Mouse (Mus musculus) cerebellum, postnatal 14 days (tissue): ENCODE measurements at regions not wholly inside any gene's neighbourhood (a gene's known extent, or its start where the extent isn't known, plus 50 kb on each side); places are given as distances from the start of the nearest gene placed in this dataset.

Experiments used
- DNase-seq, 2 experiments: peaks; one replicate each; pipeline ENCODE4 v3.0.0; 2021; ENCODE audit warnings: mixed read lengths in 2 of 2

DNA sequence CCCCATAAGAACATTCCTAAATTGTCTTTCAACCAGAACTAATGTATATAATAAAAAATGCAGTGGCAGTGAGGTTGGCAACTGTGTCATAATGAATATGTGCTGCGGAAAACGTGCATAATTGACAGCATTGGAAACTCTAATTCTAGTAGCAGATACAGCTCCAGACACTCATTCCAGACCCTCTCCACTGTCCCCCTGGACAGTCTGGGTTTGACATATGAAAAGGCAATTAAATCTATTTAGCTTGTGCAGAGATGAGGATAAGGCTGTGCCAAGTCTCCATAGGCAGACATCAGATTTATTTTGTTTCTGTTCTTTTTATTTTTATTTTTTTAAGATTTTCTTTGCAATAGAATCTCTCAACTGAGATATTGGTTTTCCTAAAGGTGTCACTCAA, 392.3 kb downstream of the Lrriq3 start:
- no peak for DNase-seq

DNA sequence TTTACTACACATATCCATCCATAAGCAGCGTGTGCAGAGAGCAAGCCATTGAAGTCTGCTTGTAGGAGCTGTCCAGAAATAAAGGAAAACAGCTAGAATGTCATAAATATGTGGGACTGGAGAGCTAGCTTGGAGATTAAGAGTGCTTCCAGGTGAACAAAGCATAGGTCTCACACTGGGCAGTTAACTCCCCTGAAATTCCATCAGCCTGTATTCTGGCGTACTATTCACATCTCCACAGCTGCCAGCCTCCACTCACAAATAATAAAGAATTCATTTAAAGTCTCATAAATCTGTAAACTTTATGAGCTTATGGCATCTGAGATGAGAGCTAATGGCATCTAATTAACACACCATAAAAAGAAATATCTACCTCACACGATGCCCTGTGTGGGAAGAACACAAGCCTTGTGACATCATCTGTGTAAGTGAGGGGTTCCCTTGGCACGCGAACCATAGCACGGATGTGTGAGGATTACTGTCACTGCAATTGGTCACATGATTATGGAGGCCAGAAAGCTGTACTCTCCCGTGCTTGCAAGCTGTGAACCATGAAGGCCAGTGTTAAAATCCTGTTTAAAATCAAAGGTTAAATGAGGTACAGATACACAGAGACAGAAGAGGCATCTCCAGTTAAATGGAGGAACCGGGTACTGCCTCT, 394.8 kb downstream of the Lrriq3 start:
- DNase-seq = no peak

DNA sequence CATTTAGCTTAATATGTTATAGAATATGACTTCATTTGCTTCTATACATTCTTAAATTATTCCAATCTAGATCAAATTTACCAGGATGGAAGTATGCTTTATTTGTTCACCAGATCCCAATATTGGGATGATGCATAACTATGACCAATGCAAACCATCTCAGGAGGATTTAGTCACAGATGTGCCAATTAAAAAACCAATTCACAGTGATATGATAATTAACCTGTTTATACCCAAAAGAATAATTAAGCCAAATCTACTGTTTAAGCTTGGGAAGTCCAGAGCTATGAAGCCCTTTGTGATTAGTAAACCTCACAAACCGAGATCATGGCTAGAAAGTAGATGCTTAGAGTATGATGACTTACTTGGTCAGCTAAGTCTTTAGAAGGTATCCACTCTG, 397.4 kb downstream of the Lrriq3 start:
- no peak for DNase-seq

DNA sequence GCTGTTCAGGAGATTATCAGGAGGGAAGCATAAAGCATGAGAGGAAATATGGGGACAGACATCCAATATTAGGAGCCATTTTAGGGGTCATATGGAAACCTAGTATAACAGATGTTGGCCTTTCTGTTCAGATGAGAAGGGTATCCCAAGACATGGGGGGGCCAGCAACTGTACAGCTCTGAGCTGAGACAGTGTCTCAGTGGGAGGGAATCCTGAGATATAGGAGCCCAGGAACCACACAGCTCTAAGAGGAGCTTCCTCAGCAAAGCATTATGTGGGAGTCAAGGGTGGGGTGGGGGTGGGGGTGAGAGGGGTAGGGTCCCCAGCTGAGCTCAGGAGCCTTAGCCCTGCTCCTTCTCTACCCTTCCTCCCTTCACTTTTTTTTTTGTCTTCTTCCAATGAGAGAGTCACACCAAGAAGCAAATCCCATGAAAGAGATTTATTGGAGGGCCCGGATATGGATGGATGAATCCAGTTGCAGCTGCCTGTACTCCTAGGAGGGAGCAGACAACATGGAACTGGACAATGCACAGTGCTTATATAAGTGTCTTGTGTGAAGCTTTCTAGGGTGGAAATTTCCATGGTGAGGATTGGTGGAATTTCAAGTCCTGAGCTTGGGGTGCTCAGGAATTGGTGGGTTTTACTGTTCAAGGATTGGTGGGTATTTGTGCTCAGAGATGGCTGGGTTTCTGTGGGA, 417.1 kb downstream of the Lrriq3 start:
- no peak for DNase-seq

DNA sequence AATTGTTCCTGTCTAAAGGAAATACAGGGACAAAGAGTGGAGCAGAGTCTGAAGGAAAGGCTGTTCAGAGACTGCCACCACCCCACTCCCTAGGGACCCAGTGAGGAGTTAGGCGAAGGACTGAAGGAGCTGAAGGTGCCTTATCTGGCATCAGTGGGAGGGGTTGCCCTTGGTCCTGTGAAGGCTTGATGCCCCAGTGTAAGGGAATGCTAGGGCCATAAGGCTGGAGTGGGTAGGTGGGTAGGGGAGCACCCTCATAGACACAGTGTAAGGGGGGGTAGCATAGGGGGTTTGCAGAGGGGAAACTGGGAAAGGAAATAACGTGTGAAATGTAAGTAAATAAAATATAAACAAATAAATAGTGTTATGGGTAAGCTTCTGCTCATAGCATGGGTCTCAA, 420.7 kb downstream of the Lrriq3 start:
- DNase-seq = no peak

DNA sequence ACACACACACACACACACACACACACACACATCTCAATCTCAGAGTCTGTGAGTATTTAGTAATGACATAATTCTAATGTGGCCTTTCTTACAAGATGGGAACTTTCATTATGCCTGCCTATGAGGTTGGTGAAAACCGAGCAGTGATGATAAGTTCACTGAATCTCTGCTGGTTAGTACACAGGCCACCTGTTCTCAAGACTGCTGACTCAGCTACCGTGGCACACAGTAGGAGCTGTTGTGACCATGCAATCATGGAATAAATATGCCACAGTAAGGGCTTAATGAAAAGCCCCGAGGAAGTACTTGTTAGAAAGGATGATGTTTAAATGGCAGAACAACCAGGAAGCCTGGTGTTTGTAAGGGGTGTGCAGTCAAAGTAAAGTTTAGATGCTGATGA, 436.1 kb downstream of the Lrriq3 start:
- no peak for DNase-seq

DNA sequence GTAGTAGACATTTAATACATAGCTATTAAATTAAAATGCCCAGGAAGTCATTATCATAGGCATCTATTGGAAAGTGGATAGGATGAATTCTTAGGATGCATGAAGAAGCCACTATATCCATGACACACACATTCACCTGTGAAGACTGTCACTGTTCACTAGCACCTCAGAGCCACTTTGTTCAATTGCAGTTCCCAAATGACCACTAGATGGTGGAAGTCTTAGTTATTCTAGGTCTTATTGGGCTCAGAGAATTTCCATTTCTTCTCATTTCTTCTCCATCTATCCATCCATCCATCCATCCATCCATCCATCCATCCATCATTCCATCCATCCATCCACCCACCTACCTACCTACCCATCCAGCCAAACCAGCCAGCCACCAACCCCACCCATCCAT, 437.6 kb downstream of the Lrriq3 start:
- peak; percentile 3 to 5 for DNase-seq

DNA sequence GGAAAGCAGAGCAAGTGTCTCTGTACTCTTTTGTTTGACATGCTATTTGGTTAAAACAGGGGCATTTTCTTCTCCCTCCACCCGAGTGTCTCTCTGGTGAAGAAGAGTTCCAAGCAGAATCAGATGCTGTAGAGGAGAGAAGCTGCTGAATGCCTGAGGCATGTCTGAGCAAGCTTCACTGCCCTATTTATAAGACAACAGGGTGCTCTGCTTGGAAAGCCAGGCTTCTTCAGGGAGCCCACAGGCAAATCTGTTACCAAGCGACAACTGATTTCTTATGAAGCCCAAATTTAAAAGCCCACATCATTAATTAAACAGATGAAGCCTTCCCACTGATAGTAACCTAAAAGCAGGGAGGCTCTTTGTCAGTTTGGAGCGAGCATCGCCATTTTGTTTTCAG, 438.8 kb downstream of the Lrriq3 start:
- peak; percentile 9 to 16 for DNase-seq

DNA sequence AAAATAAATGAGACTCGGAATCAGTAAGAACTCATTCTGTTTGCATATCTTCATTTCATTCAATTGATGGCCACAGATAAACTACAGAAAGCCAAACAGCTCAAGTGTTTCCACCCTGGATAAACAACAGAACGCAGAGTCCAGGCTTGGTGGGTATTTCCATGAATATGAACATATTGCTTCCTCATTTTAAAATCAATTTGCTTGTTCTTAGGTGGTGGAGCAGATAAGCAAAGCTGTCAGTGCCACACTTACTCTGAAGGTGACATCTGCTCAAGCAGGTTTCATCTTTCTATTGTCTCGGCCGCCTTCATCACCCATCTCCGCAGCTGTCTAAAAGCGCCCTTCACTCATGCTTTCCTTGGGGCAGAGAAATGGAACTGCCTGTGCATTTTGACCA, 455.0 kb downstream of the Lrriq3 start:
- DNase-seq = no peak

DNA sequence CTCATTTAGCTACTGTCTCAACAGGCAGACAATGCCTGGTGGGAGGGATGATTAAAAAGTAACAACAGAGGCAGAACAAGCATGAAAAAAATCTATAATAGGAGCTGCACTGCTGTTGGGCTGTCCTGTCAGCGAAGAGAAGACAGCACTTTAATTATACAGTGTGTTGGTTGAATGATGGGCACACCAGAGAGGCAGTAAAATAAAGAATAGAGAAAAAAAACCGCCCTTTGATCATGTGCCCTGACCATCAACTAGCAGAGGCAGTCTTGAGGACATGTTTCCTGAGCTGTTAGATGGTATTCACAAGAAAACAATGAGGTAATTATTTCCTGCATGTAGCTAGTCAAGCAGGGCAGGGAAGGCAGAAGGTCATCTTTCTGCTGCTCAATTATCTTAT, 483.9 kb downstream of the Lrriq3 start:
- no peak for DNase-seq

DNA sequence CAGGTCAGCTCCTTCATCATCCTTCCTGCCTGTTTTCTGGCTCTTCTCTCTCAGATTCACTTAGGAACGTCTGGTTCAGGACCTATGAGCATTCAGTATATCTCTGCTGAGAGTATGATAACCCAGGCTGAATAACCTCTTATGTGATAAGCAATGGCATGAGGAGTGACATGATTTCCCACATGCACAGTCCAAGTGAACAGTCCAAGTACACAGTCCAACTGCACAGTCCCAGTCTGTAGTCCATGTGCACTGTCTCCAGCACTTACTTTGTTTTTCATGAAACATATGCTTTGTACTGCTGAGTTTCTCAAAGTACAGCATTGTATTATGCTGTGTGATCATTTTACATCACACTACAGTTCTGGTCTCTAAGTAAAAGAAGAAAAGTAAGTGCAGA, 510.8 kb downstream of the Lrriq3 start:
- DNase-seq = no peak
